Mouse (Mus musculus) liver, embryonic 14.5 days (tissue): ENCODE measurements around the gene Ubtf. TPM values are rescaled to one million over a fixed set of nuclear protein-coding genes. Genes with fewer than 3 reads are reported as not detected.

Experiments used
- ATAC-seq: fragments of 200-750 bp; cut with Nextera tagmentation; 2 replicates; pipeline ENCODE4 v1.8.0; 2017; ENCODE audit warnings: moderate number of reproducible peaks, mild to moderate bottlenecking, moderate library complexity; ENCODE audit not compliant: insufficient read depth
- DNase-seq, 3 experiments: peaks; one replicate each; pipeline ENCODE4 v3.0.0-alpha.2; 2012 to 2013; ENCODE audit warnings: low read depth in 3 of 3, low spot score in 3 of 3
- H3K27ac ChIP-seq: fragments of 300-500 bp; sonication (generic); 2 replicates; pipeline ENCODE4 v1.5.1; 2014; ENCODE audit warnings: moderate library complexity, mild to moderate bottlenecking, control low read depth, inconsistent platforms
- H3K27me3 ChIP-seq: fragments of 300-500 bp; sonication (generic); 2 replicates; pipeline ENCODE4 v1.6.1; 2014; ENCODE audit warnings: mild to moderate bottlenecking, low read length, moderate library complexity; ENCODE audit not compliant: control insufficient read depth, insufficient read depth
- H3K36me3 ChIP-seq: fragments of 300-500 bp; sonication (generic); replicated peaks from 2 replicates; pipeline ENCODE4 v1.6.1; 2014; ENCODE audit warnings: low read depth; ENCODE audit not compliant: control insufficient read depth, insufficient read depth
- H3K4me1 ChIP-seq, 2 experiments: fragments of 200-500 bp in 1 of 2; fragments of 300-500 bp in 1 of 2; sonication (generic) in 1 of 2; replicated peaks; 2 replicates each; pipeline ENCODE4 v1.6.1; 2012 to 2014; ENCODE audit warnings: antibody characterized with exemption in 1 of 2, inconsistent platforms in 1 of 2, low read length in 1 of 2; ENCODE audit not compliant: control insufficient read depth in 2 of 2, insufficient read depth in 2 of 2
- H3K4me2 ChIP-seq: fragments of 300-500 bp; sonication (generic); 2 replicates; pipeline ENCODE4 v1.6.1; 2014; ENCODE audit warnings: low read depth, mild to moderate bottlenecking, control low read depth, moderate library complexity
- H3K4me3 ChIP-seq, 2 experiments: fragments of 200-500 bp in 1 of 2; fragments of 300-500 bp in 1 of 2; sonication (generic) in 1 of 2; 2 replicates each; pipeline ENCODE4 v1.5.1; 2012 to 2014; ENCODE audit warnings: low read depth in 2 of 2, low read length in 2 of 2, mild to moderate bottlenecking in 2 of 2, control low read depth in 1 of 2, inconsistent platforms in 1 of 2, moderate library complexity in 1 of 2; ENCODE audit not compliant: insufficient read depth in 1 of 2
- H3K9ac ChIP-seq: fragments of 300-500 bp; sonication (generic); replicated peaks from 2 replicates; pipeline ENCODE4 v1.6.1; 2014; ENCODE audit warnings: mild to moderate bottlenecking, control low read depth, moderate library complexity
- H3K9me3 ChIP-seq: fragments of 300-500 bp; sonication (generic); 2 replicates; pipeline ENCODE4 v1.6.1; 2016; ENCODE audit warnings: low read length, mixed read lengths; ENCODE audit not compliant: control insufficient read depth
- CTCF ChIP-seq: IDR thresholded peaks from 2 replicates; pipeline ENCODE4 v1.5.1; 2016; ENCODE audit warnings: antibody characterized with exemption, low read depth, control low read depth
- EP300 ChIP-seq: IDR thresholded peaks from 2 replicates; pipeline ENCODE4 v1.6.1; 2016; ENCODE audit warnings: antibody characterized with exemption, low read depth
- WGBS: fragments of 180-500 bp; shearing (Covaris S2); extraction: QIAGEN DNeasy Blood & Tissue Kit; methylation state at CpG from one replicate; pipeline ENCODE4 v1.1.7; 2014; ENCODE audit not compliant: insufficient replicate concordance; 5-methylcytosine and 5-hydroxymethylcytosine counted together
- polyA plus RNA-seq, 2 experiments: library from polyadenylated mRNA; depleted of rRNA in 1 of 2; stranded (reverse) in 1 of 2; unstranded in 1 of 2; fragments of >200 nt; fragmentation: Nextera tagmentation in 1 of 2; extraction: Ambion mirVana in 1 of 2; gene quantifications; 2 replicates each; pipeline versions ENCODE4 v1.2.1 to v1.2.3; 2012 to 2014

Ubtf gene
- polyA plus RNA-seq, 2 experiments: 34.7 to 42.5 TPM

- no peak overlapping the region for H3K4me3 ChIP-seq
- WGBS: 72% methylated on average over 14 of the region's 14 CpGs
- ATAC-seq (no peak), DNase-seq (no peak)
- no peak overlapping the region for H3K9ac ChIP-seq
- 0 out of 4 replicates have a peak, but pooled peaks cover 0 to 2% of the 10 kb centered on the region in 2 experiments for H3K4me1 ChIP-seq
- no peaks in the 10 kb centered on the region for H3K27me3 ChIP-seq
- peaks cover 4% of the 10 kb centered on the region for H3K36me3 ChIP-seq
- TF ChIP-seq EP300: no peak
- TF ChIP-seq CTCF: no peak
- H3K27ac ChIP-seq: no peak overlapping the region
- no peak overlapping the region for H3K4me2 ChIP-seq
- H3K9me3 ChIP-seq: no peaks in the 10 kb centered on the region
Measured at GRCm38 (mm10) chr11:102265816-102266215, 53.7 kb downstream of the Ubtf start.

GRCm38 (mm10) chr11:102263211-102263610 is 56.3 kb downstream of the Ubtf start:
- Histone ChIP-seq H3K27me3 (no peaks in the 10 kb centered on the region), H3K36me3 (peaks cover 17% of the 10 kb centered on the region), H3K27ac (no peak overlapping the region), H3K9ac (no peak overlapping the region), H3K4me1 (peaks cover 3 to 5% of the 10 kb centered on the region in 2 experiments), H3K4me2 (no peak overlapping the region), H3K4me3 (no peak overlapping the region), H3K9me3 (no peaks in the 10 kb centered on the region)
- DNase-seq (no peak), ATAC-seq (no peak)
- TF ChIP-seq CTCF: no peak
- TF ChIP-seq EP300: no peak
- 89% methylated on average over 7 of the region's 7 CpGs for WGBS

GRCm38 (mm10) chr11:102258521-102258920 is 61.0 kb downstream of the Ubtf start:
- no peak for DNase-seq
- Histone ChIP-seq H3K4me1 (peaks cover 6 to 7% of the 10 kb centered on the region in 2 experiments), H3K36me3 (peaks cover 17% of the 10 kb centered on the region), H3K9me3 (no peaks in the 10 kb centered on the region), H3K4me2 (no peak overlapping the region), H3K4me3 (no peak overlapping the region), H3K27me3 (no peaks in the 10 kb centered on the region), H3K27ac (no peak overlapping the region), H3K9ac (no peak overlapping the region)
- 78% methylated on average over 3 of the region's 3 CpGs for WGBS
- no peak for ATAC-seq
- TF ChIP-seq EP300 (no peak), CTCF (peak; percentile 56)

- 68% methylated on average over 6 of the region's 6 CpGs for WGBS
- H3K9me3 ChIP-seq: no peaks in the 10 kb centered on the region
- TF ChIP-seq EP300: no peak
- H3K4me1 ChIP-seq: peaks cover 6 to 7% of the 10 kb centered on the region in 2 experiments
- no peaks in the 10 kb centered on the region for H3K27me3 ChIP-seq
- H3K9ac ChIP-seq: no peak overlapping the region
- no peak for DNase-seq
- H3K36me3 ChIP-seq: peaks cover 17% of the 10 kb centered on the region
- H3K4me3 ChIP-seq: no peak overlapping the region
- no peak overlapping the region for H3K27ac ChIP-seq
- no peak for ATAC-seq
- H3K4me2 ChIP-seq: no peak overlapping the region
Measured at GRCm38 (mm10) chr11:102258095-102258494, 61.4 kb downstream of the Ubtf start.

GRCm38 (mm10) chr11:102257514-102257913 is 62.0 kb downstream of the Ubtf start:
- no peak for ATAC-seq
- Histone ChIP-seq H3K4me2 (no peak overlapping the region), H3K9ac (no peak overlapping the region), H3K4me1 (peaks cover 6 to 7% of the 10 kb centered on the region in 2 experiments), H3K4me3 (no peak overlapping the region), H3K9me3 (no peaks in the 10 kb centered on the region), H3K27me3 (no peaks in the 10 kb centered on the region), H3K27ac (no peak overlapping the region), H3K36me3 (peaks cover 14% of the 10 kb centered on the region)
- WGBS: 63% methylated on average over 9 of the region's 9 CpGs
- no peak for TF ChIP-seq EP300
- peak; percentile 47; the same call in 1 of the 2 replicates for TF ChIP-seq CTCF
- no peak for DNase-seq

Other genes starting within 250 kb of the Ubtf start
- 11.9 and 13.1 TPM in 2 replicates for gene Mpp2, start 231.2 kb downstream of the Ubtf start, polyA plus RNA-seq (2012; rRNA removed)
- 7.4 and 10.6 TPM in 2 replicates for gene Mpp2, start 231.2 kb downstream of the Ubtf start, polyA plus RNA-seq (2014; fragmentation: Nextera tagmentation; extraction: Ambion mirVana)
- not detected in 2 replicates for gene Ppy, start 218.4 kb downstream of the Ubtf start, polyA plus RNA-seq (2012; rRNA removed)
- not detected in 2 replicates for gene Ppy, start 218.4 kb downstream of the Ubtf start, polyA plus RNA-seq (2014; fragmentation: Nextera tagmentation; extraction: Ambion mirVana)
- gene Pyy, start 211.9 kb downstream of the Ubtf start, polyA plus RNA-seq (2012; rRNA removed): 0.22 and 0.57 TPM in 2 replicates
- gene Pyy, start 211.9 kb downstream of the Ubtf start, polyA plus RNA-seq (2014; fragmentation: Nextera tagmentation; extraction: Ambion mirVana): not detected in 2 replicates
- gene Nags, start 174.2 kb downstream of the Ubtf start, polyA plus RNA-seq (2012; rRNA removed): 10.1 and 11.3 TPM in 2 replicates
- gene Nags, start 174.2 kb downstream of the Ubtf start, polyA plus RNA-seq (2014; fragmentation: Nextera tagmentation; extraction: Ambion mirVana): 7.2 and 7.5 TPM in 2 replicates
- gene Tmem101, start 163.3 kb downstream of the Ubtf start, polyA plus RNA-seq (2012; rRNA removed): 8.9 and 9.2 TPM in 2 replicates
- 7.8 and 8.5 TPM in 2 replicates for gene Tmem101, start 163.3 kb downstream of the Ubtf start, polyA plus RNA-seq (2014; fragmentation: Nextera tagmentation; extraction: Ambion mirVana)
- gene Lsm12, start 134.4 kb downstream of the Ubtf start, polyA plus RNA-seq (2012; rRNA removed): 10.4 and 15.4 TPM in 2 replicates
- gene Lsm12, start 134.4 kb downstream of the Ubtf start, polyA plus RNA-seq (2014; fragmentation: Nextera tagmentation; extraction: Ambion mirVana): 51.4 and 56.2 TPM in 2 replicates
- 12.6 and 14.8 TPM in 2 replicates for gene G6pc3, start 130.1 kb downstream of the Ubtf start, polyA plus RNA-seq (2012; rRNA removed)
- gene G6pc3, start 130.1 kb downstream of the Ubtf start, polyA plus RNA-seq (2014; fragmentation: Nextera tagmentation; extraction: Ambion mirVana): 7.3 and 10.1 TPM in 2 replicates
- gene Hdac5, start 89.6 kb downstream of the Ubtf start, polyA plus RNA-seq (2012; rRNA removed): 8.8 and 10.0 TPM in 2 replicates
- gene Hdac5, start 89.6 kb downstream of the Ubtf start, polyA plus RNA-seq (2014; fragmentation: Nextera tagmentation; extraction: Ambion mirVana): 6.4 and 7.3 TPM in 2 replicates
- gene BC030867, start 70.9 kb downstream of the Ubtf start, polyA plus RNA-seq (2012; rRNA removed): 10.9 and 11.3 TPM in 2 replicates
- gene BC030867, start 70.9 kb downstream of the Ubtf start, polyA plus RNA-seq (2014; fragmentation: Nextera tagmentation; extraction: Ambion mirVana): 10.8 and 13.2 TPM in 2 replicates
- 0.39 and 0.44 TPM in 2 replicates for gene Asb16, start 51.0 kb downstream of the Ubtf start, polyA plus RNA-seq (2012; rRNA removed)
- gene Asb16, start 51.0 kb downstream of the Ubtf start, polyA plus RNA-seq (2014; fragmentation: Nextera tagmentation; extraction: Ambion mirVana): 0.05 and 0.08 TPM in 2 replicates
- gene Tmub2, start 34.8 kb downstream of the Ubtf start, polyA plus RNA-seq (2012; rRNA removed): 19.1 and 19.8 TPM in 2 replicates
- gene Tmub2, start 34.8 kb downstream of the Ubtf start, polyA plus RNA-seq (2014; fragmentation: Nextera tagmentation; extraction: Ambion mirVana): 19.3 and 24.7 TPM in 2 replicates
- 11.0 and 11.6 TPM in 2 replicates for gene Atxn7l3, start 23.1 kb downstream of the Ubtf start, polyA plus RNA-seq (2012; rRNA removed)
- 3.6 and 4.7 TPM in 2 replicates for gene Atxn7l3, start 23.1 kb downstream of the Ubtf start, polyA plus RNA-seq (2014; fragmentation: Nextera tagmentation; extraction: Ambion mirVana)
- gene Slc4a1, start 46.5 kb upstream of the Ubtf start, polyA plus RNA-seq (2012; rRNA removed): 570 and 632 TPM in 2 replicates
- 606 and 703 TPM in 2 replicates for gene Slc4a1, start 46.5 kb upstream of the Ubtf start, polyA plus RNA-seq (2014; fragmentation: Nextera tagmentation; extraction: Ambion mirVana)
- gene Rundc3a, start 73.7 kb upstream of the Ubtf start, polyA plus RNA-seq (2012; rRNA removed): 1.4 and 1.9 TPM in 2 replicates
- gene Rundc3a, start 73.7 kb upstream of the Ubtf start, polyA plus RNA-seq (2014; fragmentation: Nextera tagmentation; extraction: Ambion mirVana): 1.0 and 1.2 TPM in 2 replicates
- 167 and 187 TPM in 2 replicates for gene Slc25a39, start 88.2 kb upstream of the Ubtf start, polyA plus RNA-seq (2012; rRNA removed)
- 339 and 363 TPM in 2 replicates for gene Slc25a39, start 88.2 kb upstream of the Ubtf start, polyA plus RNA-seq (2014; fragmentation: Nextera tagmentation; extraction: Ambion mirVana)
- 25.4 and 28.9 TPM in 2 replicates for gene Grn, start 110.6 kb upstream of the Ubtf start, polyA plus RNA-seq (2012; rRNA removed)
- 34.1 and 41.4 TPM in 2 replicates for gene Grn, start 110.6 kb upstream of the Ubtf start, polyA plus RNA-seq (2014; fragmentation: Nextera tagmentation; extraction: Ambion mirVana)
- 1.6 and 2.0 TPM in 2 replicates for gene Fam171a2, start 127.9 kb upstream of the Ubtf start, polyA plus RNA-seq (2012; rRNA removed)
- 0.17 and 0.35 TPM in 2 replicates for gene Fam171a2, start 127.9 kb upstream of the Ubtf start, polyA plus RNA-seq (2014; fragmentation: Nextera tagmentation; extraction: Ambion mirVana)
- gene Itga2b, start 150.4 kb upstream of the Ubtf start, polyA plus RNA-seq (2012; rRNA removed): 28.4 and 35.4 TPM in 2 replicates
- gene Itga2b, start 150.4 kb upstream of the Ubtf start, polyA plus RNA-seq (2014; fragmentation: Nextera tagmentation; extraction: Ambion mirVana): 20.0 and 27.3 TPM in 2 replicates
- 7.5 and 7.8 TPM in 2 replicates for gene Gpatch8, start 236.7 kb upstream of the Ubtf start, polyA plus RNA-seq (2012; rRNA removed)
- 14.1 and 16.4 TPM in 2 replicates for gene Gpatch8, start 236.7 kb upstream of the Ubtf start, polyA plus RNA-seq (2014; fragmentation: Nextera tagmentation; extraction: Ambion mirVana)